Mouse (Mus musculus) bone marrow, adult 2 months (tissue): ENCODE measurements around the gene Snap23. TPM values are rescaled to one million over a fixed set of nuclear protein-coding genes. Genes with fewer than 3 reads are reported as not detected.
"Not testable (repeated sequence)": the region's sequence is repeated elsewhere in the genome, so short reads cannot be mapped to it uniquely, and the experiment has no call there.

ENCODE experiments used
- H3K27ac ChIP-seq: fragments of 200-500 bp; 2 replicates; pipeline ENCODE4 v1.5.1; 2012; ENCODE audit warnings: low read depth, mild to moderate bottlenecking, control low read depth, inconsistent platforms, low read length; ENCODE audit not compliant: control insufficient read depth, poor library complexity, insufficient read depth
- H3K4me1 ChIP-seq: fragments of 200-500 bp; 2 replicates; pipeline ENCODE4 v1.6.1; 2011; ENCODE audit warnings: low read length; ENCODE audit not compliant: control insufficient read depth, insufficient read depth
- H3K4me3 ChIP-seq: fragments of 200-500 bp; replicated peaks from 2 replicates; pipeline ENCODE3; 2011; ENCODE audit warnings: mild to moderate bottlenecking, low read depth, low read length, control low read depth; ENCODE audit not compliant: control insufficient read depth
- CTCF ChIP-seq: fragments of 200-500 bp; IDR thresholded peaks from 2 replicates; pipeline ENCODE4 v1.5.1; 2011; ENCODE audit warnings: low read length, control low read depth; ENCODE audit not compliant: control insufficient read depth, insufficient read depth
- POLR2A ChIP-seq: fragments of 200-500 bp; IDR thresholded peaks from 2 replicates; pipeline ENCODE4 v1.6.1; 2011; ENCODE audit warnings: low read depth, mild to moderate bottlenecking, control low read depth, low read length, borderline replicate concordance; ENCODE audit not compliant: control insufficient read depth
- WGBS: fragments of 180-500 bp; shearing (Covaris S2); methylation state at CpG from one replicate; pipeline ENCODE4 v1.1.7; 2018; 5-methylcytosine and 5-hydroxymethylcytosine counted together
- polyA plus RNA-seq: library from polyadenylated mRNA; stranded (reverse); fragments of >200 nt; gene quantifications from 2 replicates; pipeline ENCODE4 v1.2.4, GENCODE M21; 2011; ENCODE audit warnings: low replicate concordance; ENCODE audit not compliant: missing spikeins, insufficient read depth, insufficient read length

Gene Snap23
- polyA plus RNA-seq, 1 experiment = 44.5 TPM

DNA sequence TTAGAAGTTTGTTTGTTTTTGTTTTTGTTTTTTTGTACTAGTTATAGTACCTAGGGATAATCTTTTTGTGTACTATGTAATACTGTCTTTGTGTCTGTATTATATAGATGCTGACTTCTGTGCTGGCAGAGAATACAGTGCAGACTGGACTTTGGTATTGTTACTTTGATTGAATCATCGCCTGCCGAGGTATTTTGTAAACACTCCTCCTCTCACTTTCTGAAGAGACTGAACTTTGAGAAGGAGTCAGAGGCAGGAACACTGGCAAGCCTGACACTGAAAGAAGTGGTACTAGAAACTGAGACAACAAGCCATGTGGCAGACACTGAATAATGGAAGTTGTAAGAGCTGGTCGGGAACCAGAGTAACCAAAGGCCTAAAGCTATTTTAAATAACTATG is 10.6 kb upstream of the Snap23 start:
- 83% methylated on average over 3 of the region's 3 CpGs for WGBS
- no peak overlapping the region for H3K27ac ChIP-seq
- H3K4me1 ChIP-seq = no peaks in the 10 kb centered on the region; the same call in 1 of the 2 replicates
- no peak overlapping the region for H3K4me3 ChIP-seq
- TF ChIP-seq POLR2A = no peak
- TF ChIP-seq CTCF = no peak

DNA sequence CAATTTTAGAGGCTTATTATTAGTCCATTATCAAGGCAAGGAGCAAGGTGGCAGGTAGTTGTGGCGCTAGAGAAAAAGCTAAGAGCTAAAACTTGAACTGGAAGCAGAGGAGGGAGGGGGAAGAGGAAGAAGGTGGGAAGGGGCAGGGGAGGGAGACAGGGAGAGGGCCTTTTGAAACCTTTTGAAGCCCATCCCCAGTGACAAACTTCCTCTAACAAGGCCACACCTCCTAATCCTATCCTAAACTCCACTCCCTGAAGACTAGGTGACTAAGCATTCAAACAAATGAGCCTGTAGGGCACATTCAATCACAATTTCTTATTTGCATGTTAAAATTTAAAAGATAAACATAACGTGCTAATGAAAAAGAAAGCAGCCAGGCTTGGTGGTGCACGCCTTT is 8.7 kb upstream of the Snap23 start:
- Histone ChIP-seq H3K4me1 (no peaks in the 10 kb centered on the region; the same call in 1 of the 2 replicates), H3K27ac (no peak overlapping the region), H3K4me3 (no peak overlapping the region)
- TF ChIP-seq POLR2A (no peak), CTCF (no peak)
- WGBS = 29% methylated on average over 3 of the region's 3 CpGs

DNA sequence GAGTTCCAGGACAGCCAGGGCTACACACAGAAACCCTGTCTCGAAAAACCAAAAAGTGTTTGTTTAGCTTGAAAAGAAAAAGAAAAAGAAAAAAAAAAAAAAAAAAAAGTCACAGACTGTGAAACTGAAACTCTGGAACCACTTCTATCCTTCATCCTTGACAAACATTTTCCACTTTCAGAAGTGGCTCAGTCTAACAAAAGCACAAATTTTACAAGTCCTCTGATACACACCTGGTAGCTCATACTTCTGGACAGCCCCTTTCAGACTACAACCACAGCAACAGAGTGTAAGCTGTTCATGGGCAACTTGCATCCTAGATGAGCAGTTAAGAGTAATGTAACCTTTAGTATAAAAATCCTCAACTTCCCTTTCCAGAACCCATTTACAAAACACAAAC is 5.9 kb upstream of the Snap23 start:
- Histone ChIP-seq H3K4me1 (no peaks in the 10 kb centered on the region; the same call in 1 of the 2 replicates), H3K4me3 (no peak overlapping the region), H3K27ac (no peak overlapping the region)
- TF ChIP-seq POLR2A = no peak
- no peak for TF ChIP-seq CTCF
- 84% methylated on average over 1 of the region's 1 CpGs for WGBS

DNA sequence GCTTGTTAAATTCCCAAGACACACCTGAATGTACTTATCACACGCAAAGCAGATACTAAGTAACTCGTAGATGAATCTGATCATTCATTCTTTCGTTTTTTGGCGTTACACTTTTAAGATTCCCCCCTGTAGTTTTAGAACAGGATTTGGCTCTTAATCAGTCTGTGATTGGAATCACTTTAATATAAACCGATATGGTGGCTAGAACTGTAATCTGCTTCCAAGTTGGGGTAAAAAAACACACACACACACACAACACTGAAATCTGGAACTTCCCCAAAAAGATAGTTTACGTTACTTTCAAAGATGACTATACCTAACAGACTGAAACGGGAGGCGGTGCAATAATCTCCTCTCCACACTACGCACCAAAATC is 4.6 kb upstream of the Snap23 start:
- H3K4me1 ChIP-seq = no peaks in the 10 kb centered on the region; the same call in 1 of the 2 replicates
- peak overlapping the region; percentile 88 for H3K4me3 ChIP-seq
- TF ChIP-seq CTCF (no peak), POLR2A (no peak)
- 7% methylated on average over 9 of the region's 9 CpGs for WGBS
- no peak overlapping the region; the same call in 1 of the 2 replicates for H3K27ac ChIP-seq

DNA sequence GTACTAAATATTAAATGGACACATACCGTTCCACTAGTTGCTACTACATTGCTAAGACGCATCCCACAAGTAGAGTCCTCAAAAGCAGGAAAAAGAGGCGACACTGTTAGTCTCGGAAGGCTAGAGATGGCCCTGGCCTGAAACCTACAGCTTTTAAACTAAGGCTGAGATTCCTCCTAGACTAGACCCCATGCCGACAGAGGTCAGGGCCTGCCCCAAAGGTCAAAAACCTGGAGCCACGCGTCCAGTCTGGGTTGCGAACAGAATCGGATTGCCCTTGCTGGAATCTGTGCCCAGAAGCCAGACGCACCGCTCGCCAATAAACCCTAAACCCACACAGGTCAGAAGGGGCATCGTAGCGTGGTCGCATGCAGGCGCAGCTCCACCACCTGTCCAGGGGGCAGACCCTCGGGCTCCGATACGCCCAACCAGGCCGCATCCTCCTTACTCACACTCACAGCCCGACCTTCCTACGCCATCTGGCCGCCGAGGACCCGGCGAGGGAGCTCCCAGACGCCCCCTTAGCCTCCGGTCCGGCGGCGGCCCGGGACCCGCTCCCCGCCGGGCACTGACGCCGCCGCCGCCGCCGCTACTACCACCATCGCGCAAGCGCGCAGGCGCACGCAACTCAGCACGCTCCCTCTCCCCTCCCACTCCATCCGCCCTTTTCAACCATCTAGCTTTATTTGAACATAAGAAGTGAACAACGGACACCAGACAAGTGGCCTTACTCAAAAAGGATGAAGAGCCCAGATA is 4.1 kb upstream of the Snap23 start, which contains the start of gene Zfp106:
Gene Zfp106 (minus strand): TSS at position 609 of the 756 bp plus-strand sequence.
- H3K4me1 ChIP-seq = no peaks in the 10 kb centered on the region; the same call in 1 of the 2 replicates
- WGBS = under 1% methylated on average over 50 of the region's 50 CpGs
- H3K4me3 ChIP-seq = peak within 1 kb of the TSS; percentile 88
- TF ChIP-seq CTCF (no peak), POLR2A (peak; percentile 46; the same call in 1 of the 2 replicates)
- H3K27ac ChIP-seq = peak within 1 kb of the TSS; percentile 82

DNA sequence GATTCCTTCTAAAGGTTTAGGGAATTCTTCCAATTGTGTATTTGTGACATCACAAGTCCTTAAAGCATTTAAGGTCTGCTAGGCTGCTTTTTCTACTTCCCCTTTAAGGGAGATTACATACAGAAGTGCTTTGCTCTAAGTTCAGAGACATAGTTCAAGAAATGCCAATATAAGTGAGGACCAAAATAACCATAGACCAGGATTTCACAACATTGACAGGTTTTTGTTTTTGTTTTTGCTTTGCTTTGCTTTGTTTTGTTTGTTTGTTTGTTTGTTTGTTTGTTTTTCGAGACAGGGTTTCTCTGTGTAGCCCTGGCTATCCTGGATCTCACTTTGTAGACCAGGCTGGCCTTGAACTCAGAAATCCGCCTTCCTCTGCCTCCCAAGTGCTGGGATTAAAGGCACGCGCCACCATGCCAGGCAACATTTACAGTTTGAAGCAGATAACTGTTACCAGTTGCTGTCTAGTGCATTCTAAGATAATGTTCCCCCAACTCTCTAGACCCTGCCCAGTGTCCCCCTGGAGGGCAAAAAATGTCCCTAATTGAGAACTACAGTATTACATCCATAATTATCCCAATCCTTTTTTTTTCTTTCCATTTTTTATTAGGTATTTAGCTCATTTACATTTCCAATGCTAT is 2.8 kb upstream of the Snap23 start:
- 63% methylated on average over 4 of the region's 4 CpGs for WGBS
- not testable (repeated sequence) for H3K4me1 ChIP-seq, H3K27ac ChIP-seq, H3K4me3 ChIP-seq

DNA sequence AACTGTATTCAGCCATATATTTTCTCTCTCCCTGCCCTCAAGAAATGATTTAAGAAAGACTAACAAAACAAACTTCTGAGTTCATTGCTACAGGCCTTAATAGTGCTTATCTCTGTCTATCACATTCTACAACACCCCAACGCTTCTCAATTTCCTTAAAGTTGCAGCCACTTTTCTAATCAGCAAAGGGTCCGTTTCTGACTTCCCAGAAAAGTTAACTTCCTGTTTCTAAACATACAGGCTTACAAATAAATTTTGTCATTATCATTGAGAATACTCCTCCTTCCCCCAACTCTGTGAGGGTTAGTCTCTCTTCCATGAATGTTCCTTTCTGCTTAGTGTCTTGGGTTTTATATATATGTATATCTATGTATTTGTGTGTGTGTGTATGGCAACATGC is 2.1 kb upstream of the Snap23 start:
- Histone ChIP-seq H3K4me1 (no peaks in the 10 kb centered on the region; the same call in 1 of the 2 replicates), H3K27ac (no peak overlapping the region)

DNA sequence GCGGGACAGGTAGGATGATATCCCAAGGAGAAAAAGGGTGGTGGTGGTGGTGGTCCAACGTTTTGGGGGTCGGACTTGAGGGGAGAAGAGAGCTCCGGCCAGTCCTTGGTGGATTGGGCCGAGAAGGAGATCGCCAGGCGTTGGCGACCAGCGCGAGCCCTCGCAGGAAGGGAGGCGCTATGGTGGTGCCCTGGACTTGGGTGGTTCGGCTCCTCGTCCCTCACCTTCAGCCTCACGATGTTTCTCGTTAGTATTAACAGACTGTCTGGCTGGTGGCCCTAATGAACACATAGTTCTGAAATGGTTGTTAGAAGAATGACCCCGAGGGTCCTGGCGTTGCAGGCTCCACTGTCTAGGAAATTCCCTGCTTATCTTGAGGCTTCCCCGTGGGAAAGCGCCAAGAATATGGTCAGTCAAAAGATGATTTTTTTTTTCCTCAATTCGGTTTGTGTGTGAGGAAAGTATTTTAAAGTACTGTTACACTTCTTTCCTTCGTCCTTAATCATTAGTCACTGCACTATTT is 388 bp downstream of the Snap23 start:
- peak overlapping the region; percentile 95 for H3K27ac ChIP-seq
- no peak for TF ChIP-seq CTCF
- no peak for TF ChIP-seq POLR2A
- under 1% methylated on average over 22 of the region's 22 CpGs for WGBS
- peak overlapping the region; percentile 99 for H3K4me3 ChIP-seq
- peaks cover 2% of the 10 kb centered on the region; the same call in 1 of the 2 replicates for H3K4me1 ChIP-seq

More for the DNA sequence above, 2.1 kb upstream of the Snap23 start:
- TF ChIP-seq POLR2A (no peak), CTCF (no peak)
- 9% methylated on average over 2 of the region's 2 CpGs for WGBS
- no peak overlapping the region for H3K4me3 ChIP-seq

DNA sequence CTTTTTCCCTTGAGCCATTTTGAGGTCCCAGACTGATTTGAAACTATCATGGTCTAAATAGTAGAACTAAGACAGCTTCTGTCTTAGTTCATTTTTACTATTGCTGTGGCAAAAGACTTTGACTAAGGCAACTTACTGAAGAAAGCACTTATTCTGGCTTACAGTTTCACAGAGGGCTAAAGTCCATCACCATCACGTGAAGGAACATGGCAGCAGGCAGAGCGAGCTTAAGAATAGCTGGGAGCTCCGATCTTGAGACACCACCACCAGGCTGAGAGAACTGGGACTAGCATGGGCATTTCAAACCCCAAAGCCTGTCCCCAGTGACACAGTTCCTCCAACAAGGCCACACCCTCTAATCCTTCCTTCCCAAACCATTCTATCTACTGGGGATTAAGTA is 3.6 kb downstream of the Snap23 start:
- Histone ChIP-seq H3K27ac (no peak overlapping the region), H3K4me3 (no peak overlapping the region), H3K4me1 (peaks cover 2% of the 10 kb centered on the region; the same call in 1 of the 2 replicates)
- 85% methylated on average over 3 of the region's 3 CpGs for WGBS
- TF ChIP-seq POLR2A = no peak
- no peak for TF ChIP-seq CTCF

DNA sequence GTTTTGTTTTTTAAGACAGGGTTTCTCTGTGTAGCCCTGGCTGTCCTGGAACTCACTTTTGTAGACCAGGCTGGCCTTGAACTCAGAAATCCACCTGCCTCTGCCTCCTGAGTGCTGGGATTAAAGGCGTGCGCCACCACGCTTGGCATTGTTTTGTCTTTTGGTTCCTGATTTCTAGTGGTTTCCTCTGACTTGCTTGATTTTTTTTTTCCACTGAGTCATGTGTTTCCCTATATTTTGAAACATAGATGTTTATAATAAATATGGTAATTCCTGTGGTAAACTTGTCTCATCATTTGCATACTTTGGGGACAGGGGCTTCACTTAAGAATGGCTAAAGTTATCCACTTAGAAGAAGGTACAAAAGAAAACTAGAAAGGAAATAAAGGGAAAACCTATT is 4.7 kb downstream of the Snap23 start:
- H3K4me3 ChIP-seq, H3K4me1 ChIP-seq, H3K27ac ChIP-seq: not testable (repeated sequence)
- WGBS = 52% methylated on average over 3 of the region's 3 CpGs
